Mouse (Mus musculus): ENCODE measurements around the gene Rpl28. TPM values are rescaled to one million over a fixed set of nuclear protein-coding genes. Genes with fewer than 3 reads are reported as not detected.
A peak's percentile ranks its signal among the peaks of the same experiment; 100 is the strongest.
"Not testable (repeated sequence)": the region's sequence is repeated elsewhere in the genome, so short reads cannot be mapped to it uniquely, and the experiment has no call there.

The Rpl28 gene
- total and polyA plus RNA-seq, 3 experiments, result 255 to 1,234 (median 958) TPM

DNA sequence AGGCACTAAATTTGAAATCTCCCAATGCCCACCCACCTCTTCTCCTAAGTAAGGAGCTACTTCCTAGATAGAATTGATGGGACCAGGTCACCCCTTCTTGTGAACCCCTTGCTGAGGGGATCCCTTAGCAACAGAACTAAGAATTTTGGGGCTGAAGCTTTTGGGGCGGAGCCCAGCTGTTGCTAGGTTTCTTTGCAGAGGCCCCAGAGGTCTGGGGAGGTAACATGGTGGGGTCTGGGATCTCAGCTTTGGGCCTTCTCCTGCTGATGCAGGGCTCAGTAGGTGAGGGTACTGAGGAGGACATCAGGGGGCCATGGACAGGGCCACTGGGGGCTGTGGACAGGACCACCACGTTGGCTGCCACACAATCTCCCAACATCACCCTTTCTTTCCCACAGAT, 9.9 kb upstream of the Rpl28 start, which contains the start of the genes Il11 and Tmem190:
Gene Il11 (minus strand): TSS at position 101 of the 400 bp plus-strand sequence.
Gene Tmem190 (plus strand): TSS at position 179 of the 400 bp plus-strand sequence.
- no peak for DNase-seq

- DNase-seq, result no peak
These were observed 8.9 kb upstream of the Rpl28 start for GRCm38 (mm10) chr7:4783667-4784268.

GRCm38 (mm10) chr7:4788499-4789435, 3.9 kb upstream of the Rpl28 start:
- DNase-seq, result peak; percentile 88

GRCm38 (mm10) chr7:4789436-4789935, 3.2 kb upstream of the Rpl28 start, which contains the start of gene Tmem238:
Tmem238 (minus strand) TSS chr7:4789656.
- DNase-seq, result peak; percentile 82

DNA sequence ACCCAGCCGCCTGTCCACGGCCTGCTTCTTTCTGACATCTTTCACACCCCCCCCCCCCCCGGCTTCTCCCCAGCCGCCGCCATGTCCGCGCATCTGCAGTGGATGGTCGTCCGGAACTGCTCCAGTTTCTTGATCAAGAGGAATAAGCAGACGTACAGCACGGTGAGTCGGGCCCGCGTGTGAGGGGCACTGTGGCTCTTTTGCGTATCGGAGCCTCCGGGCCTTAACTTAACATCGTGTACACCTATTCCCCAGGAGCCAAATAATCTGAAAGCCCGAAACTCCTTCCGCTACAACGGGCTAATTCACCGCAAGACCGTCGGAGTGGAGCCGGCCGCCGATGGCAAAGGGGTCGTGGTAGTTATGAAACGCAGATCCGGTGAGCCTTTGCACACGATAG, 574 bp downstream of the Rpl28 start:
- DNase-seq, result not testable (repeated sequence)

- DNase-seq, result no peak
These were observed 1.0 kb downstream of the Rpl28 start for GRCm38 (mm10) chr7:4793674-4794073.

GRCm38 (mm10) chr7:4794631-4795168, 2.0 kb downstream of the Rpl28 start:
- no peak for DNase-seq

GRCm38 (mm10) chr7:4795767-4796433, 3.2 kb downstream of the Rpl28 start:
- DNase-seq, result peak; percentile 31

- no peak for DNase-seq
These were observed 9.6 kb downstream of the Rpl28 start for GRCm38 (mm10) chr7:4802247-4802646.

DNA sequence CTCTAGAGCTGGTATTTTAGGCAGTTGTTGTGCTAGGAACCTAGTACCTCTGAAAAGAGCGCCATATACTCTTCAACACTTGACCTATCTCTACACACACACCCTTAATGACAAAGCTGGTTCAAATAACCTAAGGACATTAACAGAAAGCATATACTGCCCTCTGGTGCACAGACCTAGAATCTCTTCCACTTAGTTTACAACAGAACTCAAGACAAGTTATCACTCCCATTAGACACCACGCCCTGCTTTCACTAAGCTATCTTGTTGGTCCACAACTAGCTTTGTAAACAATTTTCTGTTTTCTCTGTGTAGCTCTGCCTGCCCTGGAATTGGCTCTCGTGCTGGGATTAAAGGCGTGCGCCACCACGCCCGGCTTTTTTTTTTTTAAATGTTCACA, 14.0 kb downstream of the Rpl28 start:
- DNase-seq, result peak; percentile 20

GRCm38 (mm10) chr7:4811131-4811530, 18.5 kb downstream of the Rpl28 start:
- not testable (repeated sequence) for DNase-seq

DNA sequence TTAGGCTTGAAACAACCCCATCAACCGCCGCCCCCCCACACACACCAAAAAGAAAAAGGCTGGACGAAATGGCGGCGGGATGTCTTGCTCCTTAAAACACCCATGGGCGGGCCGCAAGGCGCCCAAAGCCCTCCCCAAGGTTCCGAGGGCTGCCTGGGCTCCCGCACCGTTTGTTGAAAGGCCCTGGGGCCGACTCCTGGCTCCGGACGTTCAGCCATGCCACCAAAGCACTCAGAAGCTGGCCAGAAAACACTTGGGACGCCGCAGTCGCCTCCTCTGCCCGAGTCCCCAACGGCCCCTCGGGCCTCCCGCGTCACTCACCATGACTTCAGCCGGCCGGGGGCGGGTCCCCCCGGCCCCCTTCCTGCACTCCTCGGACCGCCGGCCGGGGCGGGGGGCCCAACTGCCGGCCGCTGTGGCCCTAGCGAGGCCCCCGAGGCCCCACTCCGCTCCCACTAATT, 19.2 kb downstream of the Rpl28 start:
- no peak for DNase-seq

DNA sequence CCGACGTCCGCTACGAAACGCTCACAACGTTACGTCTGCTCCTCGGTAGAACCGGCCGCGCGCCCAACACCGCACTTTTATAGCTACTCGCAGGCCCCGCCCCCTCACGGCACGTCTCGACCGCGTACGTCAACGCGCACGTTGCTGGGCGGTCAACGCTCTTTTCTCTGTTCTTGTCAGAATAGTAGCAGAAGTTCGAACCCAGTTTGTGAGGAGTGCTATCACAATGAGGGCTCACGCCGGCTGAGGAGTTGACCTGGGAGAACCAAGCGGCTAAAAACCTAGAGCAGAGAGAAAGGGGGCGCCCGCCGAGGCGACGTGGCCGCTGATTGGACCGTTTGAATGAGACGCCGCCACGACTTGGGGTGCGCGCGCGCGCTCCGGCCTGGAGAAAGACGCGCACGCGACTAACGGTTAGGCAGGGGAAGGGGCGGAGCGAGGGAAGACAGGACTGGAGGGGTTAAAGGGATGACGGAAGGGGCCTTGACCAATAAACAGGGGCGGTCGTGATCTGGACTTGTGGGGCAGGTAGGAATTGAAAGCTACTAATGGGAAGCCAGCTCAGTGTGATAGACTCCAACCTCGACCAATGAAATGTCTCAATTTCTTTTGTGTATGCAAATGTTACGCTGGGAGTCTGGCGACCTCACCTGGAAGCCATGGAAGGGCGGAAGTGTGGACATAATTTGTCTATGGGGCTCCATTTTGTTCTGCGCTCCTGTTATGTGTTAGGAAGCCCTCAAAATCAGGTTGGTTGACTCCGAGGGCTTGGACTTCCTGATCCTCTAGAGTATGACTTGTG, 19.8 kb downstream of the Rpl28 start, which contains the start of gene Ube2s:
Gene Ube2s (minus strand): TSS at position 288 of the 802 bp plus-strand sequence.
- DNase-seq, result peak; percentile 99

GRCm38 (mm10) chr7:4813105-4813791, 20.6 kb downstream of the Rpl28 start:
- DNase-seq, result no peak

- no peak for DNase-seq
These were observed 23.9 kb downstream of the Rpl28 start for GRCm38 (mm10) chr7:4816559-4816958.

- DNase-seq, result not testable (repeated sequence)
These were observed 28.3 kb downstream of the Rpl28 start for GRCm38 (mm10) chr7:4820925-4821324.

DNA sequence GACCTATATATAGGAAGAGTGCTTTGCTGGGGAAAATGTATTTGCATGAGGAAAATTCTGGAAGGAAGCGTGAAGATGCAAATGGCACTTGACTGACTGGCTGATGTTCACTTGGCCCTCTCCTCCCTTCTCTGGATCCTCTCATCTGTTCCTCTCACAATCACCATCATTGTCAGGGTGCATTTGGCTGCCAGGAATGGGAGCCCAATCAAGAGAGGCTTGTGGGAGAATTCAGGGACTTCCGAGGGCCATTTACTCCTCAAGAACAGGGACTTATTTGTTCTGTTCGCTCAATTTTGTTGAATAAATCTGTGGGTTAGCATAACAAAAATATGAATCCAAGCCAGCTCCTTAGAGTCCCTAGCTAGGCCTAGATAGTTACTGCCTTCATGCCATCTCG, 29.0 kb downstream of the Rpl28 start:
- no peak for DNase-seq

DNA sequence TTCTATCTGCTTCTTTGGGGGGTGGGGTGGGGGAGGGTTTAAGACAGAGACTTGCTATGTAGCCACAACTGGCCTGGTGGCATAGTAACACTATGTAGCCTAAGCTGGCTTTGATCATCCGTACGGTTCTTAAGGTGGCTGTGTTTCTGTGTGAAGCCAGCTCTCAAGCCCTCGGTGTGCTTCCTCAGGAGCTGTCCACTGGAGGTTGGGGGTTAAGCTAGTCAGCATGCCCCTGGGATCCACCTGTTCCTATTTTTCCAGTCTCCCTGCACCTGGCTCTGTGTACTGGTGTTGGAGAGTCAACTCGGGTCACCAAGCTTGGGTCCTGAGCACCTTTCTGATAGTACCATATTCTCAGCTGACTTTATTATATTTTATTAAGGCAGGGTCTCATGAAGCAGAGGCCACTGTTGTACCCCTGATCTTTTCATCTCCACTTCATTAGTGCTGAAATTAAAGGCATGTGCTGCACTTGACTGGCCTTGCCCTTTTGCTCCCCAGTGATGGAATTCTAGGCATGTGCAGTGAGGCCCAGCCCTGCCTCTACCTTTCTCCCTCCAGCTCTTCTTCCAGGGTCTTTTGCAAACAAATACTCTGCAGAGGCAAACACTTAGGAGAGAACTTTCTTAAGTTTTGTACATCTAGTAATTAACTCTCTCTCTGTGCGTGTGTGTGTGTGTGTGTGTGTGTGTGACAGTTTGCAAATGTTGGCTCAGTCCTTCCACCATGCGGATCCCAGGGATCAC, 29.7 kb downstream of the Rpl28 start:
- no peak for DNase-seq

GRCm38 (mm10) chr7:4825365-4825764, 32.7 kb downstream of the Rpl28 start:
- DNase-seq, result no peak

Data from adrenal gland, adult 2 months (tissue).